Mouse (Mus musculus): ENCODE results near the gene Wdr64. TPM values are rescaled to one million over a fixed set of nuclear protein-coding genes. Genes with fewer than 3 reads are reported as not detected.

Wdr64 gene
- polyA plus RNA-seq (2012; rRNA removed) = 0.05 TPM in 1 of 2 replicates, not detected in the other

DNA sequence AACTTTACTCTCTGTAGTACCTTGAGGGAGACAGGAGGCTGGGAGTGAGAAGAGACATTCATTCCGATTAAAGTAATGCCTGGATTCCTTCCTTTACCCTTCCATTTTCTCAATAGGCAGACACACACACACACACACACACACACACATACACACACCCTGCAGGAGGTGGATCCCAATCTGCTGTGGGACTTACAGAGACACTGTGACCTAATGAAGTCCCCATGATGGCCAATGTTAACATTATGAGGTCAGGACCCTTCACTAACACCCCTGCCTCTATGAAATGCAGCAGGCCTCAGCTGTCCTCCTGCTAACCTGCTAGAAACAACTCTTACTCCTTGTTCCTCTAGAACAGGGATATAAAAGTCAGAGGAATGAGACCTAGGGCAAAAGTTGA lies at the start of gene Wdr64:
Wdr64 (plus strand) TSS at position 301 of the 400 bp plus-strand sequence.

DNA sequence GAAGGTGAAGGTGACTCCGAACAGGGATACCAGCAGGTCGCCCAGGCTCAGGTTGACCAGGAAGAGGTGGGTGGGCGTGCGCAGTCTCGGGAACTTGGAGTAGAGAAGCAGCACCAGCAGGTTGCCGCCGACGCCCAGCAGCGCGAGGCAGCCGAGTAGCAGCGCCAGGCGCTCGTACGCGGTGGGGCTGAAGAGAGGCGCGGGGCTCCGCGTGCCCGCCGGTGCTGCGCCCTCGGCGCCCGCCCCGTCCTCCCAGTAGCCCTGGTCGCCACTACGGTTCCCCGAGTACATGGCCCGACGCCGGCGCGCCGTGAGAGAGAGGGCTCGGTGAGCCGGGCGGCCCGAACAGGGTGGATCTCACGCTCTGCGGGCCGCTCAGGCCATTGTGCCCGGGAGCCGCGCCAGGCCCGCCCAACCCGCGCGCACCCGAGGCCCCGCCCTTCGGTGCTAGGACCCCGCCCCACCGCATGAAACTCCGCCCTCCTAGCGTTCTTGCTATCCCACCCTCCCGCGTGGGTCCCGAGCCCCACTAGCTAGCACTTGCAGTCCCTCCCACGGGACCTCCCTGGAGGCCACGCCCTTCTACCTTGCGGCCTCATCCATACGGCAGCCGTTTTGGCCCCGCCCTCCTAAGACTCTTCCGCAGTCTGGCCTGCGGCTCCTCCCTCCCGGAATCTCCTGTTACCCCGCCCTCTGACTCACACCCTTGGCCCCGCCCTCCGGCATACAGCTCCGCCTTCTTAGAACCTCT lies 6.0 kb upstream of the Wdr64 start, which contains the start of the genes Opn3 and Chml:
Opn3 (minus strand) TSS at position 531 of the 751 bp plus-strand sequence.
Chml (minus strand) TSS at position 656 of the 751 bp plus-strand sequence.

Other genes with a start within 250 kb of the Wdr64 start
- 17.3 and 20.1 TPM in 2 replicates for gene Rgs7, start 206.1 kb upstream of the Wdr64 start, polyA plus RNA-seq (2012; rRNA removed)
- 0.07 and 0.13 TPM in 2 replicates for gene Kmo, start 78.2 kb upstream of the Wdr64 start, polyA plus RNA-seq (2012; rRNA removed)
- gene Fh1, start 73.0 kb upstream of the Wdr64 start, polyA plus RNA-seq (2012; rRNA removed) = 80.1 and 83.5 TPM in 2 replicates
- 3.2 and 4.4 TPM in 2 replicates for gene Opn3, start 5.8 kb upstream of the Wdr64 start, polyA plus RNA-seq (2012; rRNA removed)
- gene Chml, start 5.7 kb upstream of the Wdr64 start, polyA plus RNA-seq (2012; rRNA removed) = 3.7 and 3.9 TPM in 2 replicates
- 8.1 and 8.8 TPM in 2 replicates for gene Exo1, start 182.0 kb downstream of the Wdr64 start, polyA plus RNA-seq (2012; rRNA removed)
- 0.04 TPM in 1 of 2 replicates, not detected in the other for gene Gm38100, start 221.7 kb downstream of the Wdr64 start, polyA plus RNA-seq (2012; rRNA removed)

Data from central nervous system, embryonic 14 days (tissue).